Mouse (Mus musculus) layer of hippocampus, adult 11-12 months (tissue): ENCODE results near the gene Azin2.

ENCODE experiments used
- DNase-seq: peaks from one replicate; pipeline ENCODE4 v3.0.0; 2022; ENCODE audit warnings: low spot score

The Azin2 gene

DNA sequence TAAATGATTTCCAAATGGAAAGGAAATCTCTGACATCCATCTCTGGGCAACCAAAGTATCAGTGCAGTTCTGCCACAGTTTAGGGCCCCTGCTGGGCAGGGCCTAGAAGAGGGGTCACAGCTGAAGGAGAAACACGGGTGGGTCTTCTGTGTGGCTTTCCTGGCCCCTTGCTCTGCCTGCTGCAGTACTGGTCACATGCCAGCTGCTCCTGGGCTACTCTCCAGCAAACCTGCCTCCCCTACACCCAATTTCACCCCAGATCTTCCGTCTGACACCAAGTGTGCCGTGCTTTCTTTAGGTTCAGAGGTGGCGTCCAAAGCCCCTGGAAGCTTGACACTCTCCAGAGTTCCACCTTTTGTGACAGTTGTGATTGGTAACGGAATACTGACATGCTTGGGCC, 26.6 kb downstream of the Azin2 start:
- no peak for DNase-seq

DNA sequence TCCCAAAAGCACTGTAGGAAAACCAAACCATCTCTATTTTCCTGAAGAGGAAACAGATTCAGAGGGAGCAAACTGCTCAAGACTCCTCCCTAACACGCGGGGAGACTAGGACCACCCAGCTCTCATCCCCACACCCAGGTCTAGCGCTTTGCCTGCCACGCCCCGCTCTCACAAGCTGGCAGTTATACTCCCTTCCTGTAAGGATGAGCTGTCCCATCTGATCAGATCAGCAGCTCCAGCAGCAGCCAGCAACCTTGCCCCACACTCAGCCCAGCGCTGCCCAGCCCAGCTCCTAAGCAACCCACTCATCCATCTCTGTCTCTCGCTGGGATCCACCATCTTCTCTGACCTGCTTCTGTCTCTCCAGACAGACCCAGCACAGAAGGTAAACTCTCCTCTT, 29.5 kb downstream of the Azin2 start:
- no peak for DNase-seq

DNA sequence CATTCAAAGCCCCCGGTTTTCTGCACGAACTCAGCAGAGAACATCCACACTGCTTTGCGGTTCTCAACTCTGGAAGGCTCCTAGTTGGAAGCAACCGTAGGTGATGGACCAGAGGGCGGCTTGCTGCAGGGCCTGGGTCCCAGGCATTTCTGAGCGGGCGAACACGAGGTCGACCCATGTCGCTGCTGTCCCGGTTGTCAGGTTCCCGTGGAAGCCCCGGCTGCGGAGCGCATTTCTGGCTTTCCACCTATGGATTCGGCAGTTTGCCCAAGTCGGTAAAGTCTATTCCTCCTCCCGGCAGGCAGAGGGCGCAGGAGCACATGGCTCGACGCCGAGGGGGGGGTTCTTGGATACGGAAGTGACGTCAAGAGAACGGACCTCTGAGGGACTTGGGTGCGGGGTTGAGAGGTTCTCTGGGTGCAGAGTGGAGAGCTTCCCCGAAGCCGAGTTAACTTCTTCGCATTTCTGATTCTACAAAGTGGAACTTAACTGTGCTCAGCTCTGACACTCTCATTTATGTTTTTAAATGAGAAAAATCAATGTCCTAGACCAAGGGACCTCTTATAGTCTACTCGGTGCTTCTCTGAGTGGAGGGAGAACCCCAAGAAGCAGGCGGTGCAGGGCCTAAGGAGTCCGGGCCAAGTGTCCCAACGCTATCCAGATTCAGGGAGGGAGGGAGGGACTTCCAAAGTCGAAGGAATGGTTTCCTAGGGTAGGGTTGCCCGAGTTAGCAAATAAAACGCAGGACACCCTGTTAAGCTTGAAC, 37.2 kb downstream of the Azin2 start:
- peak; percentile 83 for DNase-seq

DNA sequence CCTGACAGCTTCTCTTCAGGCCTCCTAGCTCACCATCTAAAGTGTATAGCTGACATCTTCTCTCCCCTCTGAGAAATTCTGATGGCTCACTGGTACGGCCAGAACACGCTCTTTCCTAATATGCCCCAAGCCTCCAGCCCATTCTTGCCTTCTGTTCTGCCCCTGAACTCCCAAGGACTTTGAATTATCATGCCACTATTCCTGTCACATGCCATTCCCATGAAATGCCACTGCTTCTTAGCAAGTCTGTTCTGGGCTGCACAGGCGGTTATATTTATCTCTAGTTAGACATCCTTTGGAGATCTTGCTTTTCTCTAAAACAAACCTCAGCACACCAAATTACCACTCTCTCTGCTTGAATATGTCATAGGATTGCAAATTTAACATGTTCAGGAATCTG, 38.6 kb downstream of the Azin2 start:
- no peak for DNase-seq

DNA sequence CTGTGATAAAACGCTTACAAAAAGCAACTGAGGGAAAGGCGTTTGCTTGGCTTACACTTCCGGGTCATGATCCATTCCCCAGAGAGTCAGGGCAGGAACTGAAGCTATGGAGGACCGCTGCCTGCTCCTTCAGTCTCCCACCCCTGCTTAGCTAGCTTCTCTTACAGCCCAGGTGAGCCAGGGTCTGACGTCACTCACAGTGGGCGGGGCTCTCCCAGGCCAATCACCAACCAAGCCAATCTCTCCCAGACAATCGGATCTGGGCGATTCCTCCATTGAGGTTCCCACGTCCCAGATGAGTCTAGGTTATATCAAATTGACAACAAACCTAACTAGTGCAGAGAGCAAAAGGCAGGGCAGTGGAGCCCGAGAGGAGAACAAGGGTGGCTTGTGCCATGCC, 43.1 kb downstream of the Azin2 start:
- DNase-seq: no peak

DNA sequence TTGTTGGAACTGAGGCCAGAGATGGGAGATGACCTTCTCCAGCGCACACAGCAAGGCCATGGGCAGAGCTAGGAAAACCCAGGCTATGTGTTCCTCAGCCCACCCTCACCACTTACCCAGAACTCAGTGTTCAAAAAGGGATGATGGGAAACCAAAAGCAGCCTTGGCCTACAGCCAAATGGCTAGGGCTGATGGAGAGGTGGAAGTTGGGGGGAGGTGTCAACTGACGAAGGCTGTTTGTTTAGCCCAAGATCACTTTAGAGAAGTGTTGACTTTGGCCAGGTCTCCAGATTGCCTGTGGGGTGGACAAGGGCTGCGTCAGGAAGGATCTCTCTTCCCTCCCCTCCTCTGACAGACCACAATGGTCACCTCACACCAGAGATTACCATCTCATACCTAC, 44.1 kb downstream of the Azin2 start:
- no peak for DNase-seq

DNA sequence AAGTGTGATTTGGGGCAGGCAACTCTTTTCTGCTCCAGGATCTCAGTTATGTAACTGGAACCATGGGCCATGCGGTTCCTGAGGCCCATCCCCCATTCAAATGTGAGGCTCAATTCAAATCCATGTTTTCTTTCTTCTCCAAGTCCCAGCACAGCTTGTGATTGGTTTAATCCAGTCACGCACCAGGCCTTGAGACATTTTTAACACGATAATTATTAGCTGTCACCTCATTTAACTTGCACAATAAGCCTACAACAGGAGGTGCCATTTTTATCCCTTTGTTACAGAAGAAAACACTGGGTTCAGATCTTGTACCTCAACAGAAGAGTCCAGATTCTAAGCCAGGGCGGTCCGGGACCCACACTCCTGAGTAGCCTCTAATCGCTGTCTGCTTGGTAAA, 44.5 kb downstream of the Azin2 start:
- no peak for DNase-seq

DNA sequence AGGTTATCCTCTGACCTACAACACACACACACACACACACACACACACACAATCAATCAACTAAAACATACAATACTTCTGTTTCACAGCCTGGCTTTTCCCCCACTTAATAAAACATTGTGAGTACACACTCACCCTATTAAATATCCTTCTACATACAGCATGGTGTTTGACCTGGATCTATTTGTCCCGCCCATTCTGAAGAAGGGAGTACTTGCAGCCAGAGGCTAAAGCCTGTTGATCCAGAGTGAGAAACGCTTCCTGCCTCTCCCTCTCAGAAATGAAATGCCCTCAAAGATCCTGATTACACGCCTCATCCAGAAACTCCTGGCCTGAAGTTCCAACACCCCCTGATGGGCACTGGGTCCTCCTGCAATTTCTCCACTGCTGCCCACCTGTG, 45.1 kb downstream of the Azin2 start:
- no peak for DNase-seq

DNA sequence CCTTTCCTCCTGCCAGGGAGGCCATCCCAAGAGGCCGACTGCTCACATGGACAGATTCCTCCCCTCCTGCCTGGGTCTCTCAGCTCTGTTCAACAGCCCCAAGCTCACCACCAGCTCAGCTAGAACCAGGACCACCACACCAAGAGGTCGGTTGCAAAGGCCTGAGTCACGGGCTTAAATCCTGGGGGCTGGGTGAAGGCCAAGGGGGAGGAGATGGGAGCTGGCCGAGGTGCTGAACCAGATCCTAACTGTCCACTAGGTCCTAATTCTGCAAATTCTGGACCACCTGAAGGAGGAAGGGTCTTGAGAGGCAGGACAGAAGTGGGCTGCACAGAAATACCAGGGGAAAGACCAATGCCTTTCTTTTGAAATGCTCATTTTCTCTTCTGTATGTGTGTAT, 48.4 kb downstream of the Azin2 start:
- no peak for DNase-seq

DNA sequence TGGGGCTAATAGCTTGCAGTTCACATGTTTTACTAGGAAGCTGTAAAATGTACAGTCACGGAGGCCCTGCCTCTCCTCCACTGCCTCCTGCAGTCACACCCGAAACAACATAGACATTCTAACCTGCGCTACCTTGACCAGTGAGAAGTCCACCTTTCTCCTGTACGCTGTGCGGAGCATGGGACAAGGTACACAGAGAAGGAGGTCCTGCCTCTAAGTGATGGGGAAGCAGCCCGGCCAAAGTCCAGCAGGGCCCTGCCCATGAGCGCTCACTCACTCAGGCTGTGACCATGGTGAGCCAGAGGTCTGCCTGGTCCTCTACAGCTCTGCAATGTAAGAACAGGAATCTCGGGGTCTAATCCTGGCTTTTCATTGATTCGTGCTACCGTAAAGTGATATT, 50.2 kb downstream of the Azin2 start:
- no peak for DNase-seq

DNA sequence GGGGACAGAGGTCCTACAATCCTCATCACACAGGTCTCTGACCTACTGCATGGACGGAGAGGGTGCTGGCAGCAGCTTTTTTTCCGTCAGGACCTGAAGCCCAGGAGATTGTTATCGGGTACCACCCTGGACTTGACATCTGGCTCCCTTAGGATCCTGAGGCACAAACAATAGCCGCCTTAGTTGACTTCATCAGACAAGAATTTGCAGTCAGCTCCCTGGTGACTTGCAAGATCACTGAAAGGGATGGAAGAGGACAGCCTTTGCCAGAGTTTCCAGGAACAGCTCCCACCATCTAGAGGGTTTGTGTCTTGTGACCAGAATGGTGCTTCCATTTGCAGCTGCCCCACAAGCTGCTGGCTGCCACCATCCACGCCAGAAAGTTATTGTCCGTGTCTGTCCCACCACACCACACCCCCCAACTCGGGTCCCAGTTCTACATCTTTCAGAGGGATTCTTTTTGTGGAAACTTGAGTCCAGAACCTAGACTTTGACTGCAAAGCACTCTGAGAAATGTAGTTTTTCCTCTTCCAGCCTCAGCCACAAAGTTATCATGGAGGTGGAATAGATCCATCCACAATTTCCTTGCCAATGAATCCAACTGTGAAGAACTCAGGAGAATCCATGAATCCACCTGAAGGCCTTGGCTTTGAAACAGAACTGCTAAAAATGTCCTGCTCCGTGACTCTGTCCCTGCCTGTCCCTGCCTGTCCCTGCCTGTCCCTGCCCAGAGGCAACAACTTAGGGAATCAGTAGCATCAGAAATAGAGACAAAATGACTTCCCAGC, 51.8 kb downstream of the Azin2 start:
- no peak for DNase-seq

DNA sequence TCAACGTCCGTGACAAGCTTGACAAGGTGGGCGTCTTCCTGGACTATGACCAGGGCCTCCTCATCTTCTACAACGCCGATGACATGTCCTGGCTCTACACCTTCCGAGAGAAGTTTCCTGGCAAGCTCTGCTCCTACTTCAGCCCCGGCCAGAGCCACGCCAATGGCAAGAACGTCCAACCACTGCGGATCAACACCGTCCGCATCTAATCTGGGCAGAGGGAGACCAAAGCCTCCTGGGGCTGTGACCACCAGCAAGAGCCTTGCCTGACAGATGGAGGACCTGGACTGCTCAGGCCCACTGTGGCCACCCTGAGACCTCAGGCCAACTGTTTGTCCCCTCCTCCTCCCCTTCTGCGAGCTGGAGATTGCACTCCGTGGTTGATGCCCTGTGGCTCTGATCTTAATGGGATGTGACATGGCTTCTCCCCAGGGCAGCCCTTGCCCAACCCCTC, 52.8 kb downstream of the Azin2 start:
- DNase-seq: no peak

DNA sequence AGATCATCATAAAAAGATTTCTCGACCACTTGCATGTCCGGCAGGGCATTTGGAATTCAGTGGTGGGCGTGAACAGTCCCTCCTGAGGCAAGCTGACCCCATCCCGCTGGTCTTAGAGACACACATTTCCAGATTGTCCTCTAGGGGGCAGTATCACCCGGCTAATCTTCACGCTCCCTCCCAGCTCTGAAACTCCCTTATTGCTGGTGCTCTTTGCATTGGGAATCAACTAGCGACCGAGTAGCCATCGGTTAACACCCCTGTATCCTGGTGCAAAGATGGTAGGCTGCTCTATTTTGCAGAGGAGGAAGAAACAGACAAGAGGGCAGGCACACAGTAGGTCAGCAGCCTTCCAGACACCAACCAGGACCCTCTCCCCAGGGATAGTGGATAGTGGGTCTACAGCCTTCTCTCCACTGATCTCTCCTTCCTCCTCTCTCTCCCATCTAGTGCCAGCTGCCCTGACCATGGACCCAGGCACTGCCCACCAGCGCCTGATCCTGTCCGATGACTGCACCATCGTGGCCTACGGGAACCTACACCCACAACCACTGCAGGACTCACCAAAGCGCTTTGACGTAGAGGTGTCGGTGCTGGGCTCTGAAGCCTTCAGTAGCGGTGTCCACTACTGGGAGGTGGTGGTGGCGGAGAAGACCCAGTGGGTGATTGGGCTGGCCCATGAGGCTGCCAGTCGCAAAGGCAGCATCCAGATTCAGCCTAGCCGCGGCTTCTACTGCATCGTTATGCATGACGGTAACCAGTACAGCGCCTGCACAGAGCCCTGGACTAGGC, 53.5 kb downstream of the Azin2 start:
- DNase-seq: peak; percentile 41

DNA sequence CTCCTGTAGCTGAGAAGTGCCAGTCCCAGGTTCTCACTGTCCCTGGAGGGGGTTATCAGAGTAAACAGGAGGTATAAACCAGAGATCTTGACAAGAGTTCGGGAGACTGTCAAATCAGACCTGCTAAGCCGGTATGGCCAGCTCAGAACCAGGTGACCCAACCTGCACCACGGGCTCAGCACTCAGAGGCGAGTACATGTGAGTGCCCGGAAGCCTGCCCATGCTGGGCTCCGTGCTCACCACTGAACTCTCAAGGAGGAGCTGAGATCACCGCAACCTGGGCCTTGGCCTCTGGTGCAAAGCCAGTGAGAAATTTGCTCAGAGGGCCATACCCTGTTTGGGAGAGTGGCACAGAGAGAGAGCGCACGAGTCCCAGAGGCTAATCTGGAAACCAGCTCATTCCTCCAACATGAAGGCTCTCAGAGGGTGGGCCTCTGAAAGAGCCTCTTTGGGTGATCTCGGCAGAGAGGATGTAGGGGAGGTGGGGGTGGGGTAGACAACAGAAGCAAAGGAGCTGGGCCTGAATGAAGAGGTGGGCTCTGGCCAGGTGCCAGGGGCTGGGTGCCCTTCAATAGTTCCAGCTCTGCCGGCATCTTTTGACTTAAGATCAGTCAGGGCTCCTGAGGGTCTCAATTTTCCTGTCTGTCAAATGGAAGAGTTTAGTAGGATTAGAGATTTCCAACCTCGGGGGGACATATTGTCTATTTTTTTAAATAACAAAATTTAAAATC, 54.8 kb downstream of the Azin2 start:
- DNase-seq: no peak

DNA sequence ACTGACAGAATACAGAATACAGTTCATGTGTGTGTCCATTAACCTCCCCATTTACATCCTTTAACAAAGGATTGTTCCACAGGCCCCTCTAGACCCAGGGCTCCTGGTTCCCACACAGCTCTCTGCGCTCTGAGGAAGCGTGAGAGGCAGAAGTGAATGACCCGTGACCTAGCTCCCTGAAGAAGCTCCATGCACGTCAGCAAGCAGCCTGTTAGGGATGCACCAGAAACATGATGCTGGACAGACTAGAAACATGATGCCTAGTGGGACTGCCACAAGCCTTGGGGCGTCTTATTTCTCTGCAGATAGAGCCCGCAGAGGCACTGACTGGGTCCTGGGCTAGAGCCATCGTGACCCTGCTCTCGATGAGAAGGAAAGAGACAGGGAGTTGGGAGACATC, 55.5 kb downstream of the Azin2 start:
- DNase-seq: no peak

DNA sequence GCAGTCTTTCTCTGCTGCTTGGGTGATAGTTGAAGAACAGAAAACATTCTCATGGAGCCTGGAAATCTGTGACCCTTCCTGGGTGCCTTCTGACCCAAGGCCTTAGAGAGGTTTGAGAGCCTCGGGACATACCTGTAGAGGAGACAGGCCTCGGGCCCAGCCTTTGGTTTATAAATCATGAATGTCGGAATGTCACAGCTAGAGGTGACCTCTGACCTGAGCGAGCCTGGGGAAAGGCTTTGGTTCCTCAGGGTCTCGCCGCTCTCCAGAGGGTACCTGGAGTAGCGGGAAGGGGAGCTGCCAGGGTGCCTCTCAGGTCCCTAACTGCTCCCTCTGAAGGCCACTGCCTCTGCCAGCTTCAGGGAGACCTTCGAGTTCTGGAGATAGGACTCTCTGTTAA, 57.0 kb downstream of the Azin2 start:
- DNase-seq: no peak

DNA sequence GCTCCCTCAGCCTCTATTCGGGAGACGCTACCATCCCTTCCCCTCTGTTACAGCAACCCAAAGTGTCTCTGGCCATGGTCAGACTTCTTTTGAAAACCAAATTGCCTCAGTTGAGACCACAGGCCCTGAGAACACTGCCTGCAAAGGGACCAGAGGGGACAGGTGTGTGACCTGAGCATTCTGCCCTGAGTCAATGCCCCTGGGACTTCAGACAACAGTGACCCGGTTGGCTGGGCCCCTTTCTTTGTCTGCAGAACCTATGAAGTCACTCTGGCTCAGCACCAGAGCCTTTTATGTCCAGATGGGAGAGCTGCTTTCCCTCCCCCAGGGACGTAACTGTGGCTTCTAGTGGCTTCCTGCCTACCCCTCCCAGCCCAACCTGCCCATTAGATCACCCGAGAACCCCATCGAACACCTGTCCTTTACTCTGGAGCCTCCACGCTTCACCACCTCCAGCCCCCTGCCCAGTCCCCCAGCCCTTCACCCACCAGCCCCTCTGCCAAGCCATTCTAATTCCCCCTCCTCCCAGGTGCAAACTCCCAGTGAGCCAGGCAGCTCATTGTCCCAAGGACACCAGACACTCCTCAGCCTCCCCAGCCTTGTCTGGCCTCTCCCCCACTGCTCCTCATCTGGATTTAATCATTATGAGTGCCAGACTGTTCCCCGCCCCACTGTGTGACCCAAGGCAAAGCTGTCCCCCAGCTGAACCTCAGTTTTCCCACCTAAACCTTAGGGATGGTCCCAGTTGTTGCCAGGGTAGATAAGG, 58.0 kb downstream of the Azin2 start:
- no peak for DNase-seq

DNA sequence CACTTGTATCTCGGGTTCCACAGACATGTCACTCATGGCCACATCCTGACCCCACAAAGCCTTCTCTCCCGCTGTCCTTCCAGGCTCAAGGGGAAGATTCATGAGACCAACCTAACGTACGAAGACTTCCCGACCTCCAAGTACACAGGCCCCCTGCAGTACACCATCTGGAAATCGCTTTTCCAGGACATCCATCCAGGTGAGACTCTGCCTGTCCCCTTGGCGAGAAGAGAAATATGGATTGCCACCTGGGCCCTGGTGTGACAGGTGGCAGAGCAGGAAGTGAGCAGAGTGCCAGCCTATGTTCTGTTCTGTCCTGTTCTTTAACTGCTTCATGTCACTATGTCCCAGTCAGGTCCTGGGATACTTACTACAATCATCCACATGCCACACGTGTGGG, 59.9 kb downstream of the Azin2 start:
- no peak for DNase-seq

DNA sequence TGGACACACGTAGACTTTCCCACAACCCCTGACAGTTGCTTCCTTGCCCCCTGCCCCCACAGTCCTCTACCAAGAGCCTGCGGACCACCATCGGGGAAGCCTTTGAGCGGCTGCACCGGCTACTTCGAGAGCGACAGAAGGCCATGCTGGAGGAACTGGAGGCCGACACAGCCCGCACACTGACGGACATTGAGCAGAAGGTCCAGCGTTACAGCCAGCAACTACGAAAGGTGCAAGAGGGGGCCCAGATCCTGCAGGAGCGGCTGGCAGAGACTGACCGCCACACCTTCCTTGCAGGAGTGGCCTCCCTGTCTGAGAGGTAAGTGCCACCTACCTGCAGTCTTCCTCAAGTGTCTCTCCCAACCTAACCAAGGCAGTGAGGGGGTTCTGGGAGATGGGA, 61.8 kb downstream of the Azin2 start:
- DNase-seq: no peak

DNA sequence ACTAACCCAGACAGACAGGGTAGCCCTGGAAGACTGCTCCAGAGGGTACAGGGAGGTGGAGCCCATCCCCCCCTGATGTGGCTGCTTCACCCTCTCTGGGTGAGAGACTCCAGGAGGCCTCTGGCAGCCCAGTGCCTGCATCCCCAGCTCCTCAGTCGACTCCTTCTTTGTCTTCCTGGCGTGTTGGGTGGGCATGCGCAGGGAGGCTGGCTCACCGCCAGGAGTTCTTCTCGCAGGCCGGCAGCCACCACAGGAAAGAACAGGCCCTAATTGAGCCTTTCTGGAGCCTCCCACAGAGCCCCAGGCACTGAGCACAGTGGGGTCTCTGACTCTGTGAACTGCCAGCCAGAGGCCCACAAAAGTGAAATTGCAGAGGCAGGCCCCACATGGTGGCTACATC, 62.9 kb downstream of the Azin2 start:
- peak; percentile 80 for DNase-seq

DNA sequence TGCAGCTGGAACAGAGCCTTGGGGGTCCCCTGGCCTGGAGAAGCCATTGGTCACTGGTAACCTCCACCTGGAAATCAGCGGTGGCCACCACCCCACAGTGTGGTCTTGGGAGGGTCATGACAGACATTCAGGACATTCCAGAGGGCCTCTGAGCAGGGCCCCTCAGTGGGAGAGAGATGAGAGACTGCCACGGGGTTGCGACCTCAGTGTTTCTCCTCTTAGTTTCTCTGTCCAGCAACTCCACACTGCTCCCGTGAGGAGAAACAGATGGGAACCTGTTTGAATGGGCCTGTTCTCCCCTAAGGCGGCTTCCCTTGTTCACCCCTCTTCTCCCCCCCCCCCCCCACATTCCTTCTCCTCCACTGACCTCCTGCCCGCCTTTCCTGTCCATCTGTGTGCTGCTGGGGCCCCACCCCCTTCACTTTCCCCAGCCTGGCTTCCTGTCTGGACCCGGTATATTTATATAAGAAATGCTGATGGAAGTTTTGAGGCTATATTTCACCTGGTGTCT, 64.3 kb downstream of the Azin2 start:
- no peak for DNase-seq
